Mouse (Mus musculus): ENCODE data around the gene Kcnj6. TPM values are rescaled to one million over a fixed set of nuclear protein-coding genes. Genes with fewer than 3 reads are reported as not detected.

Kcnj6 gene
- total RNA-seq, 2 experiments from 2014 or later = 54.4 to 57.3 TPM

GRCm38 (mm10) chr16:94737359-94737687 lies 260.2 kb downstream of the Kcnj6 start:
- intact Hi-C loops (cut with DNase I) = no loop called here
- no peak for DNase-seq (ENCODE audit: extremely low spot score in 1 of 2, low spot score in 2 of 2)

GRCm38 (mm10) chr16:94736462-94737358 lies 260.8 kb downstream of the Kcnj6 start:
- intact Hi-C loops (cut with DNase I) = no loop called here
- no peak for DNase-seq (ENCODE audit: extremely low spot score in 1 of 2, low spot score in 2 of 2)

- intact Hi-C loops (cut with DNase I) = no loop called here
Measured at GRCm38 (mm10) chr16:94735472-94735871, 262.0 kb downstream of the Kcnj6 start.

GRCm38 (mm10) chr16:94731027-94731426 lies 266.5 kb downstream of the Kcnj6 start:
- no peak for DNase-seq (ENCODE audit: extremely low spot score in 1 of 2, low spot score in 2 of 2)
- intact Hi-C loops (cut with DNase I) = no loop called here

More at GRCm38 (mm10) chr16:94735472-94735871, 262.0 kb downstream of the Kcnj6 start:
- DNase-seq (ENCODE audit: extremely low spot score in 1 of 2, low spot score in 2 of 2) = no peak

- no peak for DNase-seq (ENCODE audit: extremely low spot score in 1 of 2, low spot score in 2 of 2)
- intact Hi-C loops (cut with DNase I) = no loop called here
Measured at GRCm38 (mm10) chr16:94729236-94729635, 268.3 kb downstream of the Kcnj6 start.

- peak; percentile 37 to 62 for DNase-seq (ENCODE audit: extremely low spot score in 1 of 2, low spot score in 2 of 2)
- intact Hi-C loops (cut with DNase I) = no loop called here
Measured at GRCm38 (mm10) chr16:94724747-94725211, 272.7 kb downstream of the Kcnj6 start.

GRCm38 (mm10) chr16:94724061-94724596 lies 273.4 kb downstream of the Kcnj6 start:
- intact Hi-C loops (cut with DNase I) = no loop called here
- DNase-seq (ENCODE audit: extremely low spot score in 1 of 2, low spot score in 2 of 2) = peak; percentile 88 to 89

GRCm38 (mm10) chr16:94722936-94723335 lies 274.6 kb downstream of the Kcnj6 start:
- intact Hi-C loops (cut with DNase I) = no loop called here

GRCm38 (mm10) chr16:94721549-94722006 lies 275.9 kb downstream of the Kcnj6 start:
- intact Hi-C loops (cut with DNase I) = no loop called here
- DNase-seq (ENCODE audit: extremely low spot score in 1 of 2, low spot score in 2 of 2) = no peak

More at GRCm38 (mm10) chr16:94722936-94723335, 274.6 kb downstream of the Kcnj6 start:
- DNase-seq (ENCODE audit: extremely low spot score in 1 of 2, low spot score in 2 of 2) = no peak

- intact Hi-C loops (cut with DNase I) = no loop called here
Measured at GRCm38 (mm10) chr16:94720476-94721153, 276.9 kb downstream of the Kcnj6 start.

GRCm38 (mm10) chr16:94719488-94719887 lies 278.0 kb downstream of the Kcnj6 start:
- DNase-seq (ENCODE audit: extremely low spot score in 1 of 2, low spot score in 2 of 2) = no peak
- intact Hi-C loops (cut with DNase I) = loop anchor here (10.0 kb wide), 1 partner anchor 245 kb away; no protein-coding TSS in a partner anchor

More at GRCm38 (mm10) chr16:94720476-94721153, 276.9 kb downstream of the Kcnj6 start:
- DNase-seq (ENCODE audit: extremely low spot score in 1 of 2, low spot score in 2 of 2) = no peak

GRCm38 (mm10) chr16:94718919-94719318 lies 278.6 kb downstream of the Kcnj6 start:
- DNase-seq (ENCODE audit: extremely low spot score in 1 of 2, low spot score in 2 of 2) = peak in 1 of 2 experiments; percentile 49
- intact Hi-C loops (cut with DNase I) = loop anchor here (10.0 kb wide), 1 partner anchor 244 kb away; no protein-coding TSS in a partner anchor

- intact Hi-C loops (cut with DNase I) = loop anchor here (10.0 kb wide), 1 partner anchor 242 kb away; no protein-coding TSS in a partner anchor
Measured at GRCm38 (mm10) chr16:94717051-94717450, 280.4 kb downstream of the Kcnj6 start.

GRCm38 (mm10) chr16:94714483-94714882 lies 283.0 kb downstream of the Kcnj6 start:
- DNase-seq (ENCODE audit: extremely low spot score in 1 of 2, low spot score in 2 of 2) = no peak
- intact Hi-C loops (cut with DNase I) = loop anchor here (10.0 kb wide), 1 partner anchor 240 kb away; no protein-coding TSS in a partner anchor

More at GRCm38 (mm10) chr16:94717051-94717450, 280.4 kb downstream of the Kcnj6 start:
- no peak for DNase-seq (ENCODE audit: extremely low spot score in 1 of 2, low spot score in 2 of 2)

- peak; percentile 71 to 88 for DNase-seq (ENCODE audit: extremely low spot score in 1 of 2, low spot score in 2 of 2)
- intact Hi-C loops (cut with DNase I) = loop anchor here (10.0 kb wide), 1 partner anchor 239 kb away; no protein-coding TSS in a partner anchor
Measured at GRCm38 (mm10) chr16:94713480-94714094, 283.9 kb downstream of the Kcnj6 start.

GRCm38 (mm10) chr16:94701971-94702370 lies 295.5 kb downstream of the Kcnj6 start:
- intact Hi-C loops (cut with DNase I) = no loop called here

GRCm38 (mm10) chr16:94701141-94701540 lies 296.4 kb downstream of the Kcnj6 start:
- no peak for DNase-seq (ENCODE audit: extremely low spot score in 1 of 2, low spot score in 2 of 2)
- intact Hi-C loops (cut with DNase I) = no loop called here

More at GRCm38 (mm10) chr16:94701971-94702370, 295.5 kb downstream of the Kcnj6 start:
- no peak for DNase-seq (ENCODE audit: extremely low spot score in 1 of 2, low spot score in 2 of 2)
